ENCODE assay signal across 27 mouse cellular contexts in genomic region chr7:54842807-54843335, GRCm38 (mm10). TPM values are rescaled to one million over a fixed set of nuclear protein-coding genes. Genes with fewer than 3 reads are reported as not detected.
DNase-seq lines count a peak whose midpoint lies in the region; ATAC-seq and TF ChIP-seq lines count a peak whose summit lies in the region.
"Had no signal": no experiment of that assay in that cellular context is flagged by ENCODE, and none has a peak within 500 bp of the region (broad histone marks: within the 10 kb centered on the region; RNA-seq: fewer than 3 reads in every experiment).

No protein-coding gene starts in this region.

- H3K27me3 ChIP-seq in embryonic facial prominence, embryonic 14.5 days (replicated peaks; ENCODE audit: control insufficient read depth, insufficient read depth, low read length): no peaks in the 10 kb centered on the region
- no peaks in the 10 kb centered on the region for H3K27me3 ChIP-seq in embryonic facial prominence, embryonic 10.5 days (replicated peaks; ENCODE audit: low read depth, poor library complexity, severe bottlenecking)
- no peaks in the 10 kb centered on the region for H3K27me3 ChIP-seq in midbrain, embryonic 11.5 days (ENCODE audit: control insufficient read depth, insufficient read depth, low read length)
- H3K27me3 ChIP-seq in midbrain, embryonic 10.5 days (ENCODE audit: low read depth, poor library complexity, severe bottlenecking): peaks cover 5% of the 10 kb centered on the region; the same call in 1 of the 2 replicates
- no peaks in the 10 kb centered on the region for H3K27me3 ChIP-seq in midbrain, postnatal 0 days (ENCODE audit: insufficient read depth, low read length)
- H3K27me3 ChIP-seq: embryonic facial prominence, embryonic 13.5 days; heart, embryonic 13.5 days; hindbrain, embryonic 13.5 days; Patski had no signal

- no peaks in the 10 kb centered on the region for H3K36me3 ChIP-seq in embryonic facial prominence, embryonic 14.5 days (ENCODE audit: control insufficient read depth, insufficient read depth, low read length)
- no peaks in the 10 kb centered on the region for H3K36me3 ChIP-seq in embryonic facial prominence, embryonic 10.5 days (replicated peaks)
- no peaks in the 10 kb centered on the region for H3K36me3 ChIP-seq in midbrain, embryonic 11.5 days (ENCODE audit: control insufficient read depth, insufficient read depth, low read length)
- H3K36me3 ChIP-seq in midbrain, embryonic 10.5 days: no peaks in the 10 kb centered on the region
- no peaks in the 10 kb centered on the region for H3K36me3 ChIP-seq in midbrain, postnatal 0 days (ENCODE audit: insufficient read depth, low read length)
- H3K36me3 ChIP-seq: embryonic facial prominence, embryonic 13.5 days; forebrain, embryonic 10.5 days; heart, embryonic 10.5 days; heart, embryonic 13.5 days; hindbrain, embryonic 13.5 days had no signal

- no peaks in the 10 kb centered on the region for H3K4me1 ChIP-seq in embryonic facial prominence, embryonic 14.5 days (ENCODE audit: control insufficient read depth, insufficient read depth, low read length)
- no peaks in the 10 kb centered on the region for H3K4me1 ChIP-seq in embryonic facial prominence, embryonic 10.5 days
- no peaks in the 10 kb centered on the region for H3K4me1 ChIP-seq in midbrain, embryonic 11.5 days (ENCODE audit: control insufficient read depth, insufficient read depth, low read length)
- H3K4me1 ChIP-seq in midbrain, embryonic 10.5 days: peaks cover 12% of the 10 kb centered on the region; the same call in 1 of the 2 replicates
- peaks cover 5% of the 10 kb centered on the region; the same call in 1 of the 2 replicates for H3K4me1 ChIP-seq in midbrain, postnatal 0 days (ENCODE audit: insufficient read depth, low read length)
- H3K4me1 ChIP-seq: embryonic facial prominence, embryonic 13.5 days; forebrain, embryonic 10.5 days; heart, embryonic 10.5 days; heart, embryonic 13.5 days had no signal

- ATAC-seq in embryonic facial prominence, embryonic 14.5 days (ENCODE audit: low read depth): no peak
- ATAC-seq in midbrain, embryonic 11.5 days (ENCODE audit: low FRiP score): peak; percentile 36
- no peak for ATAC-seq in midbrain, postnatal 0 days (ENCODE audit: low FRiP score)
- ATAC-seq: forebrain, embryonic 14.5 days; forebrain, postnatal 0 days; Patski had no signal

- no peak overlapping the region for H3K4me2 ChIP-seq in embryonic facial prominence, embryonic 14.5 days (ENCODE audit: low read depth, low read length)
- no peak overlapping the region for H3K4me2 ChIP-seq in midbrain, embryonic 11.5 days
- no peak overlapping the region for H3K4me2 ChIP-seq in midbrain, postnatal 0 days (ENCODE audit: low read depth, low read length, poor library complexity, severe bottlenecking)
- H3K4me2 ChIP-seq: embryonic facial prominence, embryonic 13.5 days; heart, embryonic 13.5 days; hindbrain, embryonic 13.5 days had no signal

- intact Hi-C loops in gastrocnemius, postnatal 36 days (cut with DNase I): no loop called here

- WGBS in embryonic facial prominence, embryonic 14.5 days: 58% methylated on average over 4 of the region's 4 CpGs
- 84% methylated on average over 4 of the region's 4 CpGs for WGBS in embryonic facial prominence, embryonic 10.5 days
- 49% methylated on average over 4 of the region's 4 CpGs for WGBS in midbrain, embryonic 11.5 days
- 71% methylated on average over 4 of the region's 4 CpGs for WGBS in midbrain, embryonic 10.5 days
- WGBS in midbrain, postnatal 0 days: 33% methylated on average over 4 of the region's 4 CpGs

- H3K9ac ChIP-seq in embryonic facial prominence, embryonic 14.5 days (ENCODE audit: low read depth, low read length): no peak overlapping the region
- H3K9ac ChIP-seq in midbrain, embryonic 11.5 days (ENCODE audit: low read length): no peak overlapping the region
- no peak overlapping the region for H3K9ac ChIP-seq in midbrain, postnatal 0 days (replicated peaks; ENCODE audit: low read length, poor library complexity, severe bottlenecking)
- H3K9ac ChIP-seq: embryonic facial prominence, embryonic 13.5 days; forebrain, postnatal 0 days; heart, embryonic 13.5 days; hindbrain, embryonic 13.5 days had no signal

- no peak for TF ChIP-seq CTCF in midbrain, postnatal 0 days (IDR thresholded peaks at IDR 0.05)

- no peak overlapping the region for H3K4me3 ChIP-seq in embryonic facial prominence, embryonic 14.5 days (ENCODE audit: low read depth, low read length)
- no peak overlapping the region for H3K4me3 ChIP-seq in embryonic facial prominence, embryonic 10.5 days
- no peak overlapping the region for H3K4me3 ChIP-seq in midbrain, embryonic 11.5 days (ENCODE audit: low read depth, low read length)
- H3K4me3 ChIP-seq in midbrain, embryonic 10.5 days: no peak overlapping the region
- H3K4me3 ChIP-seq in midbrain, postnatal 0 days (ENCODE audit: low read depth, low read length): no peak overlapping the region
- H3K4me3 ChIP-seq: embryonic facial prominence, embryonic 13.5 days; forebrain, embryonic 10.5 days; gastrocnemius, adult 2 months; heart, embryonic 10.5 days; heart, embryonic 13.5 days; hindbrain, embryonic 13.5 days had no signal

- no peaks in the 10 kb centered on the region for H3K9me3 ChIP-seq in embryonic facial prominence, embryonic 14.5 days (ENCODE audit: control insufficient read depth, low read length)
- no peaks in the 10 kb centered on the region for H3K9me3 ChIP-seq in embryonic facial prominence, embryonic 10.5 days
- no peaks in the 10 kb centered on the region for H3K9me3 ChIP-seq in midbrain, embryonic 11.5 days (ENCODE audit: control insufficient read depth, low read length)
- H3K9me3 ChIP-seq in midbrain, embryonic 10.5 days (replicated peaks): no peaks in the 10 kb centered on the region
- H3K9me3 ChIP-seq in midbrain, postnatal 0 days (ENCODE audit: low read length): no peaks in the 10 kb centered on the region
- H3K9me3 ChIP-seq: embryonic facial prominence, embryonic 13.5 days; forebrain, embryonic 10.5 days; heart, embryonic 10.5 days; heart, embryonic 13.5 days; hindbrain, embryonic 13.5 days had no signal

- H3K27ac ChIP-seq in embryonic facial prominence, embryonic 14.5 days (replicated peaks; ENCODE audit: low read depth, low read length): no peak overlapping the region
- no peak overlapping the region for H3K27ac ChIP-seq in embryonic facial prominence, embryonic 10.5 days (replicated peaks)
- H3K27ac ChIP-seq in midbrain, embryonic 11.5 days (ENCODE audit: low read depth, low read length): peak overlapping the region; percentile 44; the same call in 1 of the 2 replicates
- no peak overlapping the region for H3K27ac ChIP-seq in midbrain, embryonic 10.5 days (replicated peaks)
- H3K27ac ChIP-seq in midbrain, postnatal 0 days (ENCODE audit: low read depth, low read length): no peak overlapping the region
- H3K27ac ChIP-seq: embryonic facial prominence, embryonic 13.5 days; forebrain, embryonic 10.5 days; gastrocnemius, adult 2 months; heart, embryonic 10.5 days; heart, embryonic 13.5 days; hindbrain, embryonic 13.5 days had no signal

- DNase-seq in embryonic facial prominence, embryonic 14.5 days (ENCODE audit: low spot score): peak; percentile 47
- no peak for DNase-seq in embryonic facial prominence, embryonic 10.5 days (ENCODE audit: low spot score)
- DNase-seq in midbrain, embryonic 11.5 days (ENCODE audit: low spot score, missing footprints): peak; percentile 86
- no peak for DNase-seq in midbrain, embryonic 10.5 days (ENCODE audit: low spot score)
- peak; percentile 55 for DNase-seq in Muller cell, postnatal 12 days (ENCODE audit: inconsistent ontology term)
- DNase-seq in midbrain, postnatal 0 days (ENCODE audit: low spot score): peak; percentile 41
- DNase-seq in gastrocnemius, postnatal 36 days: no peak
- DNase-seq: adrenal gland, postnatal 10 days; adrenal gland, postnatal 36 days; cerebellum, adult 11 months; cerebellum, adult 2 months; cerebellum, adult 9-11 months; cerebellum, postnatal 25 days; forebrain, postnatal 0 days; gastrocnemius, adult 2 months; gastrocnemius, postnatal 14 days; heart, adult 18-20 months; heart, postnatal 14 days; heart, postnatal 4 days had no signal

RNA-seq across cellular contexts. Expression of gene Luzp2, which starts 7.6 kb away (rescaled TPM):
- polyA plus RNA-seq in embryonic facial prominence, embryonic 14.5 days (2014; fragmentation: Nextera tagmentation; extraction: Ambion mirVana): 5.7 and 6.3 TPM in 2 replicates
- 0.51 and 0.60 TPM in 2 replicates for polyA plus RNA-seq in embryonic facial prominence, embryonic 10.5 days (2016; fragmentation: Nextera tagmentation; extraction: Ambion mirVana)
- polyA plus RNA-seq in midbrain, embryonic 11.5 days (2014; fragmentation: Nextera tagmentation; extraction: Ambion mirVana): 5.0 and 6.5 TPM in 2 replicates
- 1.7 and 3.1 TPM in 2 replicates for polyA plus RNA-seq in midbrain, embryonic 10.5 days (2016; fragmentation: Nextera tagmentation; extraction: Ambion mirVana)
- total RNA-seq in midbrain, postnatal 0 days (2014; rRNA removed): 150 and 151 TPM in 2 replicates
- polyA plus RNA-seq in midbrain, postnatal 0 days (2015; fragmentation: Nextera tagmentation; extraction: Ambion mirVana): 95.3 and 106 TPM in 2 replicates
- under 1 TPM in 1 of 2 experiments, not detected in 1; 0.07 TPM for total RNA-seq in gastrocnemius, postnatal 36 days (2021)
- total RNA-seq: common myeloid progenitor, adult 5-6 weeks had no signal

Comparison
In these comparisons a context has a peak if more than half of its experiments do, and no peak if none do; other contexts are left out.
1. DNase-seq: peak in embryonic facial prominence, embryonic 14.5 days (single experiment), midbrain, embryonic 11.5 days (single experiment), Muller cell, postnatal 12 days (single experiment) and midbrain, postnatal 0 days (single experiment); none in embryonic facial prominence, embryonic 10.5 days (single experiment), midbrain, embryonic 10.5 days (single experiment) and gastrocnemius, postnatal 36 days (0 of 2).
2. RNA of gene Luzp2, which starts 7.6 kb away (polyA plus RNA-seq): 95.3 to 106 TPM in midbrain, postnatal 0 days; 5.0 to 6.5 TPM in midbrain, embryonic 11.5 days, 5.7 to 6.3 TPM in embryonic facial prominence, embryonic 14.5 days, 1.7 to 3.1 TPM in midbrain, embryonic 10.5 days and 0.51 to 0.60 TPM in embryonic facial prominence, embryonic 10.5 days; every median in the first group is over 10 times any median in the second.